Mouse (Mus musculus): ENCODE measurements at regions not wholly inside any gene's neighbourhood (a gene's known extent, or its start where the extent isn't known, plus 50 kb on each side); places are given as distances from the start of the nearest gene placed in this dataset.

DNA sequence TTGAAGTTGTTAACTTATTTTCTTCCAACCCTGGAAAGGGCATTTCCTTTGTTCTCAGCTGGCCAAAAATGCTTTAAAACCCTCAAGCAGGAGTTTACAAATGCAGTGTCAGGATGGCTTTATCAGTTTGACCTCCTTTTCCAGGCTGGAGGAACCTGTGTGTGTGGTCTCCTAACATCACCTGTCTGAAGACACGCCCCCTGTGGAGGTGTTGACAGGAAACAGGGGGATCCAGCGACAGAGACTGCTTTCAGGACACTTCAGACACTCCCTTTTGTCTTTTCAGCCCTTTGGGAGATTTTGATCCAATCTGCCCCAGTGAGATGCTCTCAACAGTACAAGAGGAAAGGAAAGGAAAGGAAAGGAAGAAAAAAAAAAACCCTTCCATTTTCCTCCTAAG lies 202.5 kb upstream of the Jade1 start:
- DNase-seq, result no peak

DNA sequence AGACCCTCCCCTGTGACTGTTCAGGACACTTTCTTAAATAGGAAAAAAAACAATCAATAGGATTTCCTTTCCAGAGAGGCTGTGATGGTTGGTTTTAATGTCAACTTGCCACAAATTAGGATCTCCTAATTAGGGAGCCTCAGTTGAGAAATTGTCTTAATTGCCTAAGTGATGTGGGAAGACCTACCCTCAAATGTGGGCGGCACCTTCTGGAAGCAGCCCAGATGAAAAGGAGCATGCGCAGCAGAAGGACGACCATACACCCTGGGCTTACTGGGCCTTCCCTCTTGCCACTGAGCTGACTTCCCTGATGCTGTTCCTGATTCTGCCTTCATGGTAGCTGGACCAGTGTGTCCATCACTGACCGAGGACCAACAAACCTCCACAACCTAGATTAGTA lies 203.7 kb upstream of the Jade1 start:
- no peak for DNase-seq

DNA sequence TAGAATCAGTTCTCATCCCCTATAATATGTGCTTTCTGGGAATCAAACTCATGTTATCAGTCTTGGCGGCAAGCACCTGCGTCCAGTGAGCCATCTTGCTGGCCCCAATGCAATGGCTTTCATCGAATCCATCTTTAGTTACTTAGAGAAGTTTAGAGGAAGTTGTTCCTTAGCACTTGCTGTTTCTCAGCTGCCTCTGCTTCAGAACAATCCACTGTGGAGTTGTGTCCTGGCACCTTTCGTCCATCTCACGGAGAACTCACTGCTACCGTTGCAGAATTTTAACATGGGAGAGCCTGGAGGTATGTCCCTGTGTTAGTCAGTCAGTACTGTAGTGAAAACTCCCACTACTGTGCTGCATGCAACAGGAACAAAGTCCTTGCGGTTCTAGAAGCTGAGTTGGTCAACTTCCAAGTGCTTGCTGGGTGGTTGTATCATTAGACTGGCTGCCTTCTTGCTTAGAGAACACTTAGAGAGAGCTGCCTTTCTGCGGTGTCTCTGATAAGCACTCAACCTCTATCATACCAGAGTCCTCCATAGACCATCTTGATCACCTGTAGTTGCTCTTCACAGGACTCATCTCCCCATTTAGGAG lies 204.3 kb upstream of the Jade1 start:
- peak; percentile 57 to 61 for DNase-seq

DNA sequence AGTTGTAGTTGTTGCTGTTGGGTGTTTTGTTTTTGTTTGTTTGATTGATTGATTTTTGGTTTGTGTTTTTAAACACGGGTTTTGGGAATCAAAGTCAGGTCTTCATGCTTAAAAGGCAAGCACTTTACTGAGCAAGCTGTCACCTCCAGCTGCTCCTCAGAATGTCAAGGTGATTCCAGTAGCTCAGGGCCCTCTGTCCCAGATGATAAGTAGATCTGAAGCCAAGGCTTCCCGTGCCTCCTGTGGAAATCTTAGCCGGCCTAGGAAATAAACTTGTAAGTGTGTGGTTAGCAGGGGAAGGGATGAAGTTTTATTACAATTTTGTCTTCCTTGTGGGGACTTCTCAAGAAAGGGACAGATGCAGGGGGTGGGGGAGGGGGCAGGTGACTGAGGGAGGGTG lies 205.2 kb upstream of the Jade1 start:
- DNase-seq, result no peak

DNA sequence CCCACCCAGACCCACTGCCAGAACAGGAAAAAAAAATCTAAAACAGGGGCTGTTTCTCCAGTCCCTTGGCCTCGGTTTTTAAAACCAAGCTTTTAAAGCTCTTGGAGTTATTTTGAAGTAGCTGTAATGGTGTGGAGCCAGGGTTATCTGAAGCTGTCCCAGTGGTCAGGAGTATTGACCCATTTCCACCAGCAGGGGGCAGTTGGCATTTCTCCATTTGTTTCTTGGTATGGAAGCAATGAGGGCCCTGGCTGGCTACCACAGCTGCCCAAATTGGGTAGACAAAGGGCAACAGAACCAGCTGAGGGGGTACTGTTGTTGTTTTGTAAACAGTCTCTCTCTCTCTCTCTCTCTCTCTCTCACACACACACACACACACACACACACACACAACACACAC lies 206.7 kb upstream of the Jade1 start:
- peak; percentile 52 to 71 for DNase-seq

DNA sequence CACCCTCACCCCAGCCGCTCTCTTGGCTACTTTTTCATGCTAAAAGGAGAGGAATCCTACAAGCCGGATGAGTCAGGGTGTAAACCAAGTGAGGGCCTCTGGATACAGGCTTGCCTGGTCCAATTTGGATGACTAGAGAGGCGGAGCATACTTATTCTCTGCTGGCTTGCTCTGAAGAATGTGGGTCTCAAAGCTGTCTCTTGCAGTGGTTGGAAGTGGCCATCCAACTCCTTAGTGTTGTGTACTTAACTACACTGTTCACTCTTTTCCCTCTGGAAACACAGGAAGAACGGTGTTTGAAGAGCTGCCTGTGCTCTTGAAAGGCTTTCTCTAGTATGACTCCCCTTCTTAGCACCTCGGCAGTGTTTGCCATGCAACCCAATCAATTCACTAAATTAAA lies 208.7 kb upstream of the Jade1 start:
- DNase-seq, result no peak

- DNase-seq, result no peak
Measured at GRCm38 (mm10) chr3:41343431-41343830, 212.1 kb upstream of the Jade1 start.

DNA sequence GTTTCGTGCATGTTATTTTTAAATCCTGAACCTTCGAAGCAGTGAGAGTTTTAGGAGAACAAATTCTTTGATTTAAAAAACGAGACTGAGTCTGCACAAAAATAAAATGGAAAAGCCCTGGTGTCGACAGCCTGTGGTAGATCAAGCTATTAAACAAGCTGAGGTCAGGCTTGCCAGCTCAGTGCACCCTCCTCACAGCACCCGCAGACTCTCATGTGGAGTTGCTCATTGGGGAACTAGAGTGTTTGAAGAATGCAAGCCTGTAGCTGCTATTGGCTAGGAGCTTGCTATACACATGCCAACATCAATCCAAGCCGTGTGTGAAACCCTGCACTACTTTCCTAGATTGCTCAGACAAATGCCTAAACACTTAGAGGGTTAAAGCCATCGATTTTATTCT lies 223.1 kb upstream of the Jade1 start:
- no peak for DNase-seq

GRCm38 (mm10) chr3:41330356-41330755 lies 225.2 kb upstream of the Jade1 start:
- no peak for DNase-seq

GRCm38 (mm10) chr3:41328828-41329227 lies 226.7 kb upstream of the Jade1 start:
- DNase-seq, result no peak

DNA sequence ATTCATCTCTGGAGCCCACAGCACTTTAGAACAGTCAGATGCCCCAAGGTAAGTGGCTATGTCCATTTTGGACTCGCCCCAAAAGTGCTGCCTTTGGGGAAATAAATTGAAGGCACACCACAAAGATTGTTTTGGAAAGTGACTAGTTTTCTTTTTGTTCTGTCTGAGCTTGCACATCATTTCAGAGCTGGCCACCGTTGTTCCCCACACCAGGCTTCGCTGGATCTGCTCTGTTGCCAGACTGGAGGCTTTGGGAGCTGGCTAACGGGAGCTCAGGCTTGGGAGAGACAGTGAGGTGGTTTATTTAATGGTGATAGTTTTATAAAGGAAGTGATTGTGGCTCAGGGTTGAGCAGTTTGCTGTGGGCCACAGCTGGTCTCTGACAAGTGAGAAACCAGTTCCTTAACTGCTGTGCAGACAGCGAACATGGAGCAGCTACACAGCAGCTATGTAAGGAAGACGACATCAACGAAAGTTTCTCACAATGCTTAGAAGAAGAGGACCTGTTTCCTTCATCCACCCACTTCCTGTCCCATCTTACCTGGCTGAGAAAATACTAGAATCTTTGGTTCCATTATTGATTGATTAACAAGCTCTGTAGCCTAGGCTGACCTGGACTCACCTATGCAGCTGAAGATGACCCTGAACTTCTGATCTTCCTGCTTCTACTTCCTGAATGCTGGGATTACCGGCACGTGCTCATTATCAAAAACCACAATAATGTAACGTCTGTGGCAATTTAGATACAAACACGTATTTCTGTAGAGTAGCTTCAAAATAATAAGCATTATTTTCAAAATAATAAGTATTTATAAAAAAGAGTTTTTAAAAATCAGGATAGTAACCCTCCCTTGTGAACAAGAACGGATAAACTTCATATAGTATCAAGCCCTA lies 229.1 kb upstream of the Jade1 start:
- DNase-seq, result no peak

GRCm38 (mm10) chr3:41321808-41322207 lies 233.7 kb upstream of the Jade1 start:
- DNase-seq, result no peak

- no peak for DNase-seq
Measured at GRCm38 (mm10) chr3:41319214-41319856, 236.2 kb upstream of the Jade1 start.

GRCm38 (mm10) chr3:41318232-41319131 lies 235.6 kb upstream of the Pgrmc2 start:
- no peak for DNase-seq

DNA sequence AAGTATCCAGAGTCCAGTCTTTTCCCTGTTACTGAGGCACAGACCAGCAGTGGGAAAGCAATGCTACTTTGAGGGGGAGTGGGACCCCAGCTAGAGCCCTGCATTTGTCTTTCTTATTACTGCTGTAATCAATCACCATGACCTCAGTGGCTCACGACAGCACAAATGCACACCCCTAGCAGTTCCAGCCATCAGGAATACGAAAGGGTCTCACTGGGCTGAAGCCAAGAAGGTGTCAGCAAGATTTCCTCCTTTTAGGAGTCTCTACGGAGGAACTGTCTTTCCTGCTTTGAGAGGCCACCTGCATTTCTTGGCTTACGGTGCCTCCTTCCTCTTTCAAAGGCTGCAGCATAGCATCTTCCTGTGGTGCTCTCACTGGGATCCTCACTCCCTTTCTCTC lies 234.3 kb upstream of the Pgrmc2 start:
- DNase-seq, result no peak

DNA sequence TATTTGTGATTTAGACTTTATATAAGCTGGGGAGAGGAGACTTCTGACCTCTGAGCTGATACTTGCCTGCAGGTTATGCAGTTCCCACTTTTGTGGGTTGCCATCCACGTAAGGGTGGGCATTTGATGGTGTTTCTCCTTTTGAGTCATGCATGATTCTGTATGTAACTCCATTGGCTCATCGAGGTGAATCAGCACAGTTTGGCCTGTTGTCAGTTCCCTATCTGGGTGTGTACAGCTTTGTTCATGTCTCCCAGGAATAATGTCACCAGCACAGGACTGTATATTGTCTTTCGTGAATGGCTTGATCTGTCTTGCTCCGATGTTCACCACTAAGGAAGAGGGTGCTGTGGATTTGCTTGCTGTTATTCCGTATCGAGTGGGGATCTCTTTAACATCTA lies 229.6 kb upstream of the Pgrmc2 start:
- DNase-seq, result no peak

DNA sequence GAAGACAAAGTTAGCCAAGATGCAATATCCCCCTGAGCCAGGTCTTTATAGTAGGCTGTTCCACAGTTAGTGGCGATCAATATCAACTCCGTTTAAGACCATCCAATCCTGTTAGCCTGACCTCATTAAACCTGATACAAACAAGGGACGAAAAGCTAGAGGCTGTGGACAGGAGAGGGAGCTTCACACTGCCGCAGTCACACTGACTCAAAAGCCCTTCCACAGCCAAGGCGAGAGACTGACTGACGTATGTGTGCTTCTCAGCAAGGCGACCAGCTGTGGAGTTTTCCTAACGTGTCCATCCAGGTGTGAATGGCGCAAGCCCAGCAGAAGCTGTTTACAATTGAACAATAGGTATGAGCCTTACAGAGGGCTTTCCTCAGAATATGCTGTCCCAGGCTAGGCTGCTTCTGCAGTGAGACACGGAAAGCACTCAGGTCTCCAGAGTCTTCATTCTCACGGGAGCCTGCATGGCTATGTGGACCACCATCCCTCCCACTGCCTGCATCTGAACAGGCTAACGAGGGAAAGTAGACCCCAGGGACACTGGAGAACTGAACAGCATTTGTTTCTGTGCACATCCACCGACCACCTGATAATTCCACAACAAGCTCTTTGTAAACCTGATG lies 224.7 kb upstream of the Pgrmc2 start:
- DNase-seq, result no peak

GRCm38 (mm10) chr3:41302805-41303204 lies 220.0 kb upstream of the Pgrmc2 start:
- no peak for DNase-seq

- DNase-seq, result no peak
Measured at GRCm38 (mm10) chr3:41298776-41299175, 215.9 kb upstream of the Pgrmc2 start.

DNA sequence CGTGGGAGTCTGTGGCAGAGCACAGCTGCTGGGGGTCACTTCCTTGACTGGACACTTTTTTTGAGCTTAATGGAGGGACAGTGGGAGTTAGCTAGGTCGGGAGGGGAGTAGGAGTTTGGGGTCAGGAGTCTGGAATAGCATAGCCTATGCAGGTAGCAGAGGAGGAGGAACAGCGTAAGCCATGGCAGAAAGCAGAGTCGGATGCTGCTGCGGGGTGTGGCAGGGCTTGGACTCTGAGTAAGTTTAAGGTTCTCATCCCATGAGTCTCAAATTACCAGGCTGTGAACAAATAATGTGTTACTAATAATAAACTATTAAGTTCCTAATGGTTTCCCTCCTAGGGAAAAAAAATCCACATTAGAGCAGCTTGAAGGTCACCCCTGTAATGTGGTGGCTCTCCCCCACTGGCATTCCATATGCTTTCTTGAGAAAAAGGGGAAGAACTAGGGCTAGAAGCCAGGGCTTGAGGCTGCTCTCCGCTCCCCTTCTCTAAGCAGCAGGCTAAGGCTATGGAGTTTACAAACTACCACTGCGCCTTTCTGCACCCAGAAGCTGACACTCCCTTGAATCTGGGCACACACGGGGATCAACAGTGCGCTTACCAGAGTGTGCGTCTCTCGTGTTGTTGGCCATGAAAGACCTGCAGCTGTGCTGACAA lies 213.4 kb upstream of the Pgrmc2 start:
- no peak for DNase-seq

- DNase-seq, result peak in 1 of 2 experiments; percentile 30
Measured at GRCm38 (mm10) chr3:41295150-41295549, 212.3 kb upstream of the Pgrmc2 start.

Measured in kidney, adult 8-10 months (tissue).